Mouse (Mus musculus) frontal cortex, adult 2 months (tissue): ENCODE measurements around the gene Hist1h4c. TPM values are rescaled to one million over a fixed set of nuclear protein-coding genes. Genes with fewer than 3 reads are reported as not detected.
"Not testable (repeated sequence)": the region's sequence is repeated elsewhere in the genome, so short reads cannot be mapped to it uniquely, and the experiment has no call there.

Experiments
- DNase-seq, 2 experiments: peaks; one replicate each; pipeline ENCODE4 v3.0.0; 2022; ENCODE audit warnings: low spot score in 1 of 2; ENCODE audit errors: extremely low spot score in 1 of 2
- polyA plus RNA-seq: library from polyadenylated mRNA; depleted of rRNA; stranded (reverse); fragments of >200 nt; gene quantifications from 2 replicates; pipeline ENCODE4 v1.2.3, GENCODE M21; 2012

Gene Hist1h4c
- polyA plus RNA-seq, 1 experiment, result 3.1 TPM

GRCm38 (mm10) chr13:23729706-23730105 is 31.5 kb upstream of the Hist1h4c start:
- DNase-seq, result no peak

- no peak for DNase-seq
Measured at GRCm38 (mm10) chr13:23729192-23729525, 30.9 kb upstream of the Hist1h4c start.

- DNase-seq, result no peak
Measured at GRCm38 (mm10) chr13:23728472-23729191, 30.4 kb upstream of the Hist1h4c start.

GRCm38 (mm10) chr13:23725213-23725612 is 27.0 kb upstream of the Hist1h4c start:
- DNase-seq, result no peak

GRCm38 (mm10) chr13:23724239-23724638 is 26.0 kb upstream of the Hist1h4c start:
- no peak for DNase-seq

- DNase-seq, result not testable (repeated sequence)
Measured at GRCm38 (mm10) chr13:23717593-23718245, 19.5 kb upstream of the Hist1h4c start.

- DNase-seq, result no peak
Measured at GRCm38 (mm10) chr13:23717176-23717575, 18.9 kb upstream of the Hist1h4c start.

GRCm38 (mm10) chr13:23716261-23717042 is 18.2 kb upstream of the Hist1h4c start:
- no peak for DNase-seq

- peak in 1 of 2 experiments; percentile 27 for DNase-seq
Measured at GRCm38 (mm10) chr13:23710374-23711089, 12.3 kb upstream of the Hist1h4c start, which contains the start of gene Hfe. TSS of gene Hfe (minus strand) at chr13:23710854.

GRCm38 (mm10) chr13:23709714-23710373 is 11.6 kb upstream of the Hist1h4c start:
- DNase-seq, result no peak

- DNase-seq, result no peak
Measured at GRCm38 (mm10) chr13:23708654-23709053, 10.4 kb upstream of the Hist1h4c start.

- DNase-seq, result no peak
Measured at GRCm38 (mm10) chr13:23708041-23708440, 9.8 kb upstream of the Hist1h4c start.

- DNase-seq, result no peak
Measured at GRCm38 (mm10) chr13:23706771-23707170, 8.5 kb upstream of the Hist1h4c start.

GRCm38 (mm10) chr13:23705751-23706356 is 7.6 kb upstream of the Hist1h4c start:
- no peak for DNase-seq

GRCm38 (mm10) chr13:23702801-23703200 is 4.5 kb upstream of the Hist1h4c start:
- not testable (repeated sequence) for DNase-seq

GRCm38 (mm10) chr13:23702220-23702619 is 4.0 kb upstream of the Hist1h4c start:
- DNase-seq, result no peak

- DNase-seq, result peak; percentile 75 to 90
Measured at GRCm38 (mm10) chr13:23700786-23701520, 2.7 kb upstream of the Hist1h4c start.

GRCm38 (mm10) chr13:23699767-23700166 is 1.5 kb upstream of the Hist1h4c start:
- DNase-seq, result no peak

- DNase-seq, result no peak
Measured at GRCm38 (mm10) chr13:23698996-23699395, 742 bp upstream of the Hist1h4c start.
